Mouse (Mus musculus): ENCODE measurements around the gene Hoxb1. TPM values are rescaled to one million over a fixed set of nuclear protein-coding genes. Genes with fewer than 3 reads are reported as not detected.

The Hoxb1 gene
- total RNA-seq, 2 experiments from 2014 or later, result not detected

DNA sequence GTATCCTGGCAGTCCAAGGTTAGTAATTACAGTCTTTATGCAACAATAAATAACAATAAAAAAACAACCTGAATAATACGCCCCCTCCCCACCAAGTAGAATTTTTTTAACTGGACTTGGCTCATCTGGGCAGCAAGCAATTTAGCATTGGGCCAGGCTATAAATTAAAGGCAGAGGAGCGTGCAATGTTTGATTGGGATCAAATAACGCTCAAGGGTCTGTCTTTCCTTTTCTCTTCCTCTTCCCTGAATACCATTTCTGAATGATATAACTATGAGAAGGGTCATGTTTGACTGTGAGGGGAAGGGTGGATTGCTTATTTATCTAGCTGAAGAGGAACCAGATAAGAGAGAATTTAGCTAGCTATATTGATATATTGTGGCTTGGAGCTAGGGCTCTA is 16.6 kb upstream of the Hoxb1 start:
- ATAC-seq (replicated peaks; ENCODE audit: poor library complexity, severe bottlenecking), result no peak

GRCm38 (mm10) chr11:96349491-96350340 is 15.8 kb upstream of the Hoxb1 start:
- ATAC-seq (replicated peaks; ENCODE audit: poor library complexity, severe bottlenecking), result no peak

GRCm38 (mm10) chr11:96350341-96350624 is 15.3 kb upstream of the Hoxb1 start, which contains the start of gene Hoxb2:
Hoxb2 (plus strand) TSS chr11:96350525.
- no peak for ATAC-seq (replicated peaks; ENCODE audit: poor library complexity, severe bottlenecking)

DNA sequence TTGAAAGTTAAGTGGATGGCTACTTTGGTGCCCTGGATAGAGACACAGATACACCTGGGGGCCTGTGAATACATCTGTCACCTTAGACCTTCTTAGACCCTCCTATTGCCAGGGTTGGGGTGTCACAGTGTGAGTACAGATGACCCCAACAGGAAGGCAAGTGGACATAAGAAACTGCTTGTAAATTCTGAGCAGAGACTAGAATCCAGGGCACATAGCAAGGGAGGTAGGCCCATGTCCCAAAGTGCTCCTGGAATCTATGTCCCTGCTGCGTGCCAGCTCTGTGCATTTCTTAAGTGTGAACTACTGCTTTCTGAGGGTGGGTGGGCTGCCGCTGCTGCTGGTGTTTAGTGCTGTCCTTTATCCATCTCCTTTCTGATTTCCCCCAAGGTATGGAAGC is 14.8 kb upstream of the Hoxb1 start:
- no peak for ATAC-seq (replicated peaks; ENCODE audit: poor library complexity, severe bottlenecking)

- no peak for ATAC-seq (replicated peaks; ENCODE audit: poor library complexity, severe bottlenecking)
These were observed 14.2 kb upstream of the Hoxb1 start for GRCm38 (mm10) chr11:96351312-96351711.

- ATAC-seq (replicated peaks; ENCODE audit: poor library complexity, severe bottlenecking), result no peak
These were observed 13.7 kb upstream of the Hoxb1 start for GRCm38 (mm10) chr11:96351831-96352230.

DNA sequence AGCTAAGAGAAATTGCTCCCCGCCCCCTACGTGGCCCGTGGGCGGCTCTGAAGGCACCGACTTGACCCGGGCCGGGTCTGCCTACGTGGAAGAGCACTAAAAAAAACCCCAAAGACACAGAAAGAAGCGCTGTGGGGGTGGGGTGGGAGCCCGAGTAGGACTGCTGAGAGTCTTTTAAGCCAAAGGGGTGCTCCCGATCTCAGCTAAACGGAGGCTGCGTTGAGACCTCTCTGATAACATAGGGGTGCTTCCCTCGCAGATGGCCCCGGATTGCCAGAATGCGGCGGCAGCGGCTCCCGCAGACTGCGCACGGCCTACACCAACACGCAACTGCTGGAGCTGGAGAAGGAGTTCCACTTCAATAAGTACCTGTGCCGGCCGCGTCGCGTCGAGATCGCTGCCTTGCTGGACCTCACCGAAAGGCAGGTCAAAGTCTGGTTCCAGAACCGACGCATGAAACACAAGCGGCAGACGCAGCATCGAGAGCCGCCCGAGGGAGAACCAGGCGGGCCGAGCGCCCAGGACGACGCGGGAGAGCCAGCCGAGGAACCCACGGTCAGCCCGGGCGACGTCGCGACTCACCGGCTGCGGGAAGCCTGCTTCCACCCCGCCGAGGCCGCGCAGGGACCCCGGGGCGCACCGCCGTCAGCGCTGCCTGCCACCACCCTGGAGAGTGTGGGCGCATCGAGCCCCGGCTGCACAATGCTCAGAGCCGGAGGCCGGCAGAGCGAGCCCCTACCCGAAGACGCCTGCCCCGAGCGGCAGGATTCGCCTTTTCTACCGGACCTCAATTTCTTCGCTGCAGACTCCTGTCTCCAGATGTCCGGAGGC is 12.6 kb upstream of the Hoxb1 start:
- peak; percentile 48 for ATAC-seq (replicated peaks; ENCODE audit: poor library complexity, severe bottlenecking)

DNA sequence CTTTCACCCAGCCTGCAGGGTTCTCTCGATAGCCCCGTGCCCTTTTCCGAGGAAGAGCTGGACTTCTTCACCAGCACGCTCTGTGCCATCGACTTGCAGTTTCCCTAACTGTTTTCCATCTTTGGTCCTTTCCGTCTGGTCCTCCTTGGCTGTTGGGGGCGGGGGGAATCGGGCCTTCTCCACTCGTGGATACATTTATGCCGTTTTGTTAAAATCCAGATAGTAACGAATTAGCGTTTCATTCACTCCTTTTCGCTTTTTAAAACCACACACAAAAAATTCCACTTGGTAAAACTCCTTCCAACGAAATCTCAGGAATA is 12.1 kb upstream of the Hoxb1 start:
- no peak for ATAC-seq (replicated peaks; ENCODE audit: poor library complexity, severe bottlenecking)

DNA sequence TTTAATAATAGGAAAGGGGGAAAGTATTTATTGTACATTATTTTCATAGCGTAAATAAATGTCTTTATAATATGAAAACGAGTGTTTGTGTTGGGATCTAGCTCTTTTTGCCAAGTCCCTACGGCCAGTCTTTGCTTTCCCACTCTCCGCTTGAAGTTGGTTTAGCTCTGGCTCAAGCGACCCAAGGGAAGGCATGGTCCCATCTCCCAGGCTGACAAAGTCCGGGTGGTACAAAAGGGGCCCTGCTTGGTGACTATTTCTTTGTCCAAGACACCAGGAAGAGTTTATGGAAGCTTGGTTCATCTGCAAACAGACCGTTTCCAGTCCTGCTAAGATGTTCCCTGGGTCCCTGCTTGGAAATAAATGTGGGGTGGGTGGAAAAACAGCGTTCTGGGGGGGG is 11.6 kb upstream of the Hoxb1 start:
- no peak for ATAC-seq (replicated peaks; ENCODE audit: poor library complexity, severe bottlenecking)

- no peak for ATAC-seq (replicated peaks; ENCODE audit: poor library complexity, severe bottlenecking)
These were observed 11.2 kb upstream of the Hoxb1 start for GRCm38 (mm10) chr11:96354376-96354775.

- no peak for ATAC-seq (replicated peaks; ENCODE audit: poor library complexity, severe bottlenecking)
These were observed 10.7 kb upstream of the Hoxb1 start for GRCm38 (mm10) chr11:96354801-96355311.

DNA sequence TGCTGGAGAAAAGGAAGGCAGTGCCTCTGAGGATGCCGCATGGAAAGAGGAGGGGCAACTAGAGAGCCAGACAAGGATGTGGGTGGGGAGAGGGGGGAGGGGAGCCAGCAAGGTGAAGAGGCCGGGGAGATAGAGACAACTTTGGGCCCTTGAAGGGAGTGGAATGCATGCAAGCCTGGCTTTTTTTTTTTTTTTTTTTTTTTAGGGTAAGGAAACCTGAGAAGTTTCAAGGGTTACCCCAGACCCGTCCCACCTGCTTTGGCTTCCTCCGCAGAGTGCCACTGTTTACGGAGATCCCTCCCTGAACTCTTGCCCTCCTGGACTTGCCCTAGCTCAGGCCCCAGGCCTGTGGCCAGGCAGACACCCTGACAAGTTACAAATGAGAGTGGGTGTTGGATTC is 1.7 kb upstream of the Hoxb1 start:
- no peak for ATAC-seq (replicated peaks; ENCODE audit: poor library complexity, severe bottlenecking)

- peak; percentile 87 for ATAC-seq (replicated peaks; ENCODE audit: poor library complexity, severe bottlenecking)
These were observed 815 bp downstream of the Hoxb1 start for GRCm38 (mm10) chr11:96366092-96367041.

DNA sequence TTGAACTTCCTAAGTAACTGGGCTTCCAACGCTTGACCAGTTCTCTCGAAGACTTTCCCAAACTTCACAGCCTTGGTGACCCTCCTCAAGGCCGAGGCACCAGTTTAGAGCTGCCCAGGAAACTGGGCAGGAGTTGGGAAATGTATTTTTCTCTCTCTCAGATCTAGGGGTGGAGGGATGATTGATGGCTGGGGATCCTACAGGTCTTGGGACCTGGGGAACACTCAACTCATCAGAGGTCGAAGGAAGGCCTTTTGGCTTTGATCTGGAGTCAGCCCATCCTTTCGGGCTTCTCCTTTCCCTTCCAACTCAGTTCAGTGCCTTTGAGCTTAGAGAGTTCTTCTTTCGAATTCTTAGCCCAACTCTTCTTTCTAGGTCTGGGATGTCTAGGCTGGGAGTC is 1.6 kb downstream of the Hoxb1 start:
- ATAC-seq (replicated peaks; ENCODE audit: poor library complexity, severe bottlenecking), result no peak

GRCm38 (mm10) chr11:96368686-96369085 is 3.1 kb downstream of the Hoxb1 start:
- ATAC-seq (replicated peaks; ENCODE audit: poor library complexity, severe bottlenecking), result no peak

- ATAC-seq (replicated peaks; ENCODE audit: poor library complexity, severe bottlenecking), result no peak
These were observed 3.6 kb downstream of the Hoxb1 start for GRCm38 (mm10) chr11:96369140-96369539.

DNA sequence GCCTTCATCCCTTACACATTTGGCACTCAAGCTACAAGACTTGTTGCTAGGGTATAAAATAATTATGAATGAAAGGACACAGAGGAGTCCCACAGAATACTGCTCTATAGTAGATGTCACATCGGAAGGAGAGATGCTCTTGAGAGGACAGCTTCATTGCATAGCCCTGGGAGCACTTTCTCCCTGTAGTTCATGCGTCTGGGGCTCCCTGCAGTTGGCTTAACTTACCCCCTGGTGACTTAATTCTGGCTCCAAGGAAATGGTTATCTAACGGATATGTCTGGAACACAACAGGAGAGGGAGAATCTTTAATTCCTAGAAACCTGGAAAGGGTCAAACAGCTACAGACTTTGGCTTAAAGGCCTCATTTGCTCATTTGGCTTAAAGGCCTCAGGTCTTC is 6.2 kb downstream of the Hoxb1 start:
- ATAC-seq (replicated peaks; ENCODE audit: poor library complexity, severe bottlenecking), result no peak

GRCm38 (mm10) chr11:96372519-96372918 is 7.0 kb downstream of the Hoxb1 start:
- ATAC-seq (replicated peaks; ENCODE audit: poor library complexity, severe bottlenecking), result no peak

GRCm38 (mm10) chr11:96374810-96375209 is 9.3 kb downstream of the Hoxb1 start:
- no peak for ATAC-seq (replicated peaks; ENCODE audit: poor library complexity, severe bottlenecking)

DNA sequence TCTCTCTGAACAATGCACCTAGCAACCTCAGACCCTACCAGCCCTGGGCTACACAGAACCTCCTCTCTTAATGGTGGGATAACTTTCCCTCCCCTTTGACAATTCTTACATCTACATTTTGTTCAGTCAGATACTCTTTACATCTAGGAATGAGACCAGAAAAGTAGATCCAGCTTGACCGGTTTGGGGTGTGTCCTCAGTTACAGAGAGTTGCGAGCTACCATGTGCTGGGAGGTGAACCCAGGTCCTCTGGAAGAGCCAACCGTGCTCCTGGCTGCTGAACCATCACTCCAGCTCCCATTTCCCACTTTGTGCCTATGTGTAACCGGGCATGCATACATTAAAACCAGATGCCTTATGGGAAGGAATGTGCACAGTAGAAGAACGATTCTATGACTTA is 17.8 kb downstream of the Hoxb1 start:
- no peak for ATAC-seq (replicated peaks; ENCODE audit: poor library complexity, severe bottlenecking)

- no peak for ATAC-seq (replicated peaks; ENCODE audit: poor library complexity, severe bottlenecking)
These were observed 22.1 kb downstream of the Hoxb1 start for GRCm38 (mm10) chr11:96387635-96388034.

Measured in granulocyte monocyte progenitor cell, adult 5-6 weeks (primary cell).